Mouse (Mus musculus) liver, adult 2 months (tissue): Measurements from ENCODE around the gene Crisp4.

Experiments
- CTCF ChIP-seq: fragments of 200-500 bp; IDR thresholded peaks from 2 replicates; pipeline ENCODE4 v1.5.1; 2011; ENCODE audit warnings: low read depth, low read length, control low read depth
- POLR2A ChIP-seq: fragments of 200-500 bp; IDR thresholded peaks from 2 replicates; pipeline ENCODE4 v1.6.1; 2011; ENCODE audit warnings: low read length, control low read depth; ENCODE audit not compliant: insufficient read depth; ENCODE audit errors: extremely low read depth

- TF ChIP-seq CTCF (no peak), POLR2A (no peak)
These were observed 13.4 kb upstream of the Crisp4 start for GRCm38 (mm10) chr1:18159082-18159481.
